Mouse (Mus musculus) myocyte (in vitro differentiated cells): ENCODE results near the gene Cdk5rap1. TPM values are rescaled to one million over a fixed set of nuclear protein-coding genes. Genes with fewer than 3 reads are reported as not detected.
"Not testable (repeated sequence)": the region's sequence is repeated elsewhere in the genome, so short reads cannot be mapped to it uniquely, and the experiment has no call there.

ENCODE experiments used
- H3K27me3 ChIP-seq: one replicate; pipeline ENCODE4 v1.6.1; 2011; ENCODE audit not compliant: control insufficient read depth, insufficient read depth, insufficient read length
- H3K36me3 ChIP-seq: one replicate; pipeline ENCODE4 v1.6.1; 2011; ENCODE audit not compliant: control insufficient read depth, insufficient read depth
- H3K4me2 ChIP-seq: one replicate; pipeline ENCODE4 v1.6.1; 2011; ENCODE audit warnings: low read depth, control low read depth
- H3K4me3 ChIP-seq: one replicate; pipeline ENCODE4 v1.5.1; 2011; ENCODE audit warnings: mild to moderate bottlenecking, control low read depth, moderate library complexity
- H3K79me2 ChIP-seq: one replicate; pipeline ENCODE4 v1.6.1; 2011; ENCODE audit not compliant: control insufficient read depth, insufficient read depth
- H3ac ChIP-seq: one replicate; pipeline ENCODE4 v1.6.1; 2011; ENCODE audit not compliant: control insufficient read depth, insufficient read length
- CEBPB ChIP-seq: IDR thresholded peaks from 2 replicates; pipeline ENCODE4 v1.6.1; 2011; ENCODE audit warnings: mild to moderate bottlenecking, moderate library complexity; ENCODE audit not compliant: poor library complexity, insufficient read depth, severe bottlenecking
- E2F4 ChIP-seq: IDR thresholded peaks from one replicate; pipeline ENCODE4 v1.6.1; 2011; ENCODE audit warnings: mild to moderate bottlenecking, control low read depth, moderate library complexity; ENCODE audit not compliant: insufficient read depth
- MAX ChIP-seq: IDR thresholded peaks from one replicate; pipeline ENCODE4 v1.6.1; 2011; ENCODE audit warnings: low read depth, mild to moderate bottlenecking, control low read depth
- MYOD1 ChIP-seq, 3 experiments: IDR thresholded peaks; one replicate each; pipeline ENCODE4 v1.6.1; 2011; ENCODE audit warnings: control low read depth in 2 of 3, low read depth in 2 of 3, mild to moderate bottlenecking in 2 of 3, moderate library complexity in 1 of 3; ENCODE audit not compliant: insufficient read length in 2 of 3, control insufficient read depth in 1 of 3
- MYOG ChIP-seq, 3 experiments: IDR thresholded peaks; one replicate each; pipeline ENCODE4 v1.6.1; 2011; ENCODE audit warnings: control low read depth in 2 of 3, low read depth in 2 of 3, mild to moderate bottlenecking in 2 of 3; ENCODE audit not compliant: insufficient read length in 2 of 3, control insufficient read depth in 1 of 3, insufficient read depth in 1 of 3
- POLR2A ChIP-seq: IDR thresholded peaks from one replicate; pipeline ENCODE4 v1.6.1; 2011; ENCODE audit warnings: low read depth, mild to moderate bottlenecking, control low read depth, moderate library complexity; ENCODE audit not compliant: insufficient read length
- POLR2AphosphoS2 ChIP-seq: IDR thresholded peaks from one replicate; pipeline ENCODE4 v1.6.1; 2011; ENCODE audit warnings: low read depth, control low read depth; ENCODE audit not compliant: insufficient read length
- REST ChIP-seq: IDR thresholded peaks from one replicate; pipeline ENCODE4 v1.6.1; 2011; ENCODE audit warnings: mild to moderate bottlenecking, control low read depth, moderate library complexity; ENCODE audit not compliant: insufficient read depth, insufficient read length
- SRF ChIP-seq: IDR thresholded peaks from one replicate; pipeline ENCODE4 v1.6.1; 2011; ENCODE audit warnings: low read depth; ENCODE audit not compliant: control insufficient read depth, insufficient read length
- TCF12 ChIP-seq: IDR thresholded peaks from one replicate; pipeline ENCODE4 v1.6.1; 2011; ENCODE audit warnings: mild to moderate bottlenecking, control low read depth; ENCODE audit not compliant: poor library complexity, insufficient read depth, severe bottlenecking
- TCF3 ChIP-seq: IDR thresholded peaks from one replicate; pipeline ENCODE4 v1.6.1; 2011; ENCODE audit warnings: low read depth, control low read depth; ENCODE audit not compliant: insufficient read length
- USF1 ChIP-seq: IDR thresholded peaks from one replicate; pipeline ENCODE4 v1.6.1; 2011; ENCODE audit warnings: low read depth, mild to moderate bottlenecking, control low read depth, moderate library complexity
- polyA plus RNA-seq: library from polyadenylated mRNA; unstranded; fragments of >200 nt; fragmentation: generic; extraction: Trizol; gene quantifications from one replicate; pipeline ENCODE4 v1.2.1, GENCODE M21; 2012; ENCODE audit warnings: missing spikeins

The Cdk5rap1 gene
- polyA plus RNA-seq, 1 experiment = 14.7 TPM

- H3ac ChIP-seq, H3K27me3 ChIP-seq, H3K36me3 ChIP-seq, H3K4me2 ChIP-seq, H3K79me2 ChIP-seq, H3K4me3 ChIP-seq: not testable (repeated sequence)
Measured at GRCm38 (mm10) chr2:154304604-154305003, 68.2 kb downstream of the Cdk5rap1 start.

GRCm38 (mm10) chr2:154301763-154302162 lies 71.0 kb downstream of the Cdk5rap1 start:
- TF ChIP-seq POLR2A (no peak), MAX (no peak), POLR2AphosphoS2 (no peak), CEBPB (no peak), TCF12 (no peak), MYOD1 (IDR thresholded peaks at IDR 0.05; ENCODE audit: control insufficient read depth in 1 of 3, insufficient read length in 2 of 3, low read depth in 2 of 3) (no peak)
- H3K4me2 ChIP-seq = no peak overlapping the region
- no peak overlapping the region for H3K4me3 ChIP-seq
- no peaks in the 10 kb centered on the region for H3K79me2 ChIP-seq
- H3ac ChIP-seq = no peak overlapping the region
- no peaks in the 10 kb centered on the region for H3K27me3 ChIP-seq
- H3K36me3 ChIP-seq = no peaks in the 10 kb centered on the region

- Histone ChIP-seq H3K27me3 (no peaks in the 10 kb centered on the region), H3K79me2 (no peaks in the 10 kb centered on the region), H3K36me3 (no peaks in the 10 kb centered on the region), H3K4me2 (no peak overlapping the region), H3K4me3 (no peak overlapping the region), H3ac (no peak overlapping the region)
- TF ChIP-seq POLR2A = no peak
- TF ChIP-seq POLR2AphosphoS2 = no peak
Measured at GRCm38 (mm10) chr2:154300496-154300895, 72.3 kb downstream of the Cdk5rap1 start.

GRCm38 (mm10) chr2:154294746-154295145 lies 78.1 kb downstream of the Cdk5rap1 start:
- H3K4me3 ChIP-seq, H3K27me3 ChIP-seq, H3K36me3 ChIP-seq, H3ac ChIP-seq, H3K79me2 ChIP-seq: not testable (repeated sequence)
- H3K4me2 ChIP-seq = peak overlapping the region; percentile 30

GRCm38 (mm10) chr2:154292833-154293232 lies 80.0 kb downstream of the Cdk5rap1 start:
- Histone ChIP-seq H3ac (no peak overlapping the region), H3K4me2 (no peak overlapping the region), H3K4me3 (no peak overlapping the region), H3K79me2 (no peaks in the 10 kb centered on the region), H3K36me3 (no peaks in the 10 kb centered on the region), H3K27me3 (no peaks in the 10 kb centered on the region)
- no peak for TF ChIP-seq TCF12
- TF ChIP-seq POLR2AphosphoS2 = no peak
- no peak for TF ChIP-seq POLR2A
- no peak for TF ChIP-seq CEBPB
- no peak for TF ChIP-seq TCF3
- no peak for TF ChIP-seq E2F4
- no peak for TF ChIP-seq MYOD1 (IDR thresholded peaks at IDR 0.05; ENCODE audit: control insufficient read depth in 1 of 3, insufficient read length in 2 of 3, low read depth in 2 of 3)
- TF ChIP-seq MYOG (IDR thresholded peaks at IDR 0.05; ENCODE audit: control insufficient read depth in 1 of 3, insufficient read depth in 1 of 3, insufficient read length in 2 of 3, low read depth in 2 of 3) = no peak
- no peak for TF ChIP-seq MAX
- TF ChIP-seq USF1 = no peak
- TF ChIP-seq REST = no peak
- TF ChIP-seq SRF = no peak

GRCm38 (mm10) chr2:154291866-154292265 lies 80.9 kb downstream of the Cdk5rap1 start:
- not testable (repeated sequence) for H3K79me2 ChIP-seq, H3K36me3 ChIP-seq, H3ac ChIP-seq, H3K4me3 ChIP-seq, H3K4me2 ChIP-seq, H3K27me3 ChIP-seq

Other genes with a start within 250 kb of the Cdk5rap1 start
- not detected for gene Bpifa3, start 242.7 kb downstream of the Cdk5rap1 start, polyA plus RNA-seq
- not detected for gene Bpifa1, start 230.1 kb downstream of the Cdk5rap1 start, polyA plus RNA-seq
- gene Bpifa5, start 210.4 kb downstream of the Cdk5rap1 start, polyA plus RNA-seq = not detected
- not detected for gene Bpifb1, start 182.2 kb downstream of the Cdk5rap1 start, polyA plus RNA-seq
- gene Bpifb5, start 149.3 kb downstream of the Cdk5rap1 start, polyA plus RNA-seq = not detected
- gene Bpifb9a, start 115.2 kb downstream of the Cdk5rap1 start, polyA plus RNA-seq = not detected
- not detected for gene Bpifb9b, start 65.8 kb downstream of the Cdk5rap1 start, polyA plus RNA-seq
- 61.7 TPM for gene Snta1, start 35.1 kb upstream of the Cdk5rap1 start, polyA plus RNA-seq
- gene Cbfa2t2, start 63.5 kb upstream of the Cdk5rap1 start, polyA plus RNA-seq = 7.5 TPM
- gene 1700003F12Rik, start 174.1 kb upstream of the Cdk5rap1 start, polyA plus RNA-seq = 22.9 TPM
- gene Actl10, start 178.8 kb upstream of the Cdk5rap1 start, polyA plus RNA-seq = 0.17 TPM
- gene Necab3, start 185.9 kb upstream of the Cdk5rap1 start, polyA plus RNA-seq = 0.12 TPM
- 11.0 TPM for gene E2f1, start 196.9 kb upstream of the Cdk5rap1 start, polyA plus RNA-seq
- 12.5 TPM for gene Pxmp4, start 230.7 kb upstream of the Cdk5rap1 start, polyA plus RNA-seq
- gene Zfp341, start 240.3 kb upstream of the Cdk5rap1 start, polyA plus RNA-seq = 3.4 TPM
- 0.47 TPM for gene 4930519P11Rik, start 240.4 kb upstream of the Cdk5rap1 start, polyA plus RNA-seq